Mouse (Mus musculus) granulocyte monocyte progenitor cell, adult 5-6 weeks (primary cell): ENCODE measurements at regions not wholly inside any gene's neighbourhood (a gene's known extent, or its start where the extent isn't known, plus 50 kb on each side); places are given as distances from the start of the nearest gene placed in this dataset.

Source experiments
- ATAC-seq: replicated peaks from 2 replicates; pipeline ENCODE4 v1.8.0; 2016; ENCODE audit warnings: mild to moderate bottlenecking, moderate TSS enrichment, inconsistent platforms; ENCODE audit not compliant: poor library complexity, severe bottlenecking

DNA sequence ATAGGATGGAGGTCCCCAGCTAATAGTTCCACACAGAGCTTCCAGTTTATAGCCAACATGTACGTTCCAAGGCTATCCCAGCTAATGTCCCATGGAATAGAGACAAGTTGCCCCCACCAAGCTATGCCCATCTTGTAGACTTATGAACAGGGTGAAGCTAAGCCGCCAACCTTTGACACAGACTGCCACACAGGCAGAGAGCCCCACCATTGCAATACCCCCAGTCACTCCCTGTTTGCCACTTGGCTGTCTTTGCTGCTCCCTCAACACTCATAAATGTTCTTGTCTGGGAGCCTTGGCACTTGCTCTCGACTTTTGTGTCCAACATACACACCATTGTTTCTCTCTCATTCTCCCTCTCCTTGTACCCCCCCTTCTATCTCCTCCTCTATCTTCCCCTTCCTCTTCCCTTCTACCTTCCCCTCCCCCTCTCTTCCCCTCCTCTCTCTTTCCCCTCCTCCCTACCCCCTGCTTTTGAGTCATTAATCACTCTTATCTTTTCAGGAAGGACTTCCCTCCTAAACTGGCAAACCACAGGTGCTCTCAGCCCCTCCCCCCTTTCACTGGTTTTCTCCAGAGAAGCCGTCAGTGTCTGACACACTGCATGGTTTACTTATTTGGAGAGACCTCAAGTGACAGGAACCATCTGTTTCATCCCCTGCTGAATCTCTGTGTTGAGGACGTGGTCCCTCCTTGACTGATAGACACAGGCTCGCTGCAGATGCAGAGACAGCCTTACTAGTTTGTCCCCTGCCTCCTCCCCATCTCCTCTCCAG, 148.2 kb downstream of the Kdr start:
- peak; percentile 53 for ATAC-seq

DNA sequence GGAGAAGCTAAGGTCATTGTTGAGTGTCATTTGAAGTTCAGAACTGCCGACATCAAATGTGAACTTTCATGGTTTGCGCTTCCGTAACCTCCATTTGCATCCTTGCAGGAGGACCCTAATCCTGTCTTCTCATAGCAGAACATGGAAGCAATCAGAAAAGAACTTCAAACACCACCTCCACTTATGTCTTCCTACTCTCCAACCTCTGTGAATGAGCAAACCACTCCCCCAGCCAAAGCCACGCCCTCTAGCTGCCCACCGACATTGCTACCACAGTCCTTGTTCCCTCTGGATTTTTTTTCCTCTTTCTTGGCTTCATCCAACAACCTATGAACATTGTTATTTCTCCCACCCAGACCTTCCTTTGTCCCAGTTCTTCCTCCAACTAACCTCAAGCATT, 149.9 kb downstream of the Kdr start:
- ATAC-seq, result no peak

DNA sequence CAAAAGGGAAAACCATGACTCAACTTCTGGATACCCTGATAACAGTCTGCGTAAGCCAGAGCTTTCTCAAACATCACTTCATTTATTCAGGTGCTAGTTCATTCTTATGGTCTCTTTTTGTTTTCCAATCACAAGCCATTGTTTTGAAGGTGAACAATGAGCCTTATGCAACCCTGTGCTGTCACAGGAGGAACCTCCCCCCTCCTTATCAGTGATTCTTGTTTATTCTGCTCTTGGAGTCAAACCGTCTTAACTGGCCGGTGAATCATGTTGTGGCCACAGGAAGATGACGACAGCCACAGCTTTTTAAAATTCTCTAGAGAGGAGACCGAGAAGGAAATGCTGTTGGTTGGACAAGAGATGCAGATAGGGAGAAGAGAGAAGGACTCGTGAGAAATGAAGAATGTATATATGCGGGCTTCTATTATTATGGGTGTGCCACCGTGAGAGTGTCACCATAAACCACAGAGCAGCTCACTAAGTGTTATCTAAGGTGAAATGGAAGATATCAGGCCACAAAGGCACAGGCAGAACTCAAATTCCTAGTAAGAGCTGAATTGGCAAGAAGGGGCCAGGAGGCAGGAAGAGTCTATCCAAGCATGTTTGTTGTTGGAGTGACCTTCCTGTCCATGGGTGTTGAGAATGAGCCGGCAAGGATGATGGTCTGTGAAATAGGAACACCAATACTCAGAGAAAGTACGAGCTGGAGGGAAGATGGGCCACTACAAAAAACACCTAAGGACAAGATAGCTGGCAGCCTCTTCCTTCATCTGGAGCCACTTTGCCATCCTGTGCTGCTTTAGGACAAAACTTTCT, 151.8 kb downstream of the Kdr start:
- ATAC-seq, result peak; percentile 71

DNA sequence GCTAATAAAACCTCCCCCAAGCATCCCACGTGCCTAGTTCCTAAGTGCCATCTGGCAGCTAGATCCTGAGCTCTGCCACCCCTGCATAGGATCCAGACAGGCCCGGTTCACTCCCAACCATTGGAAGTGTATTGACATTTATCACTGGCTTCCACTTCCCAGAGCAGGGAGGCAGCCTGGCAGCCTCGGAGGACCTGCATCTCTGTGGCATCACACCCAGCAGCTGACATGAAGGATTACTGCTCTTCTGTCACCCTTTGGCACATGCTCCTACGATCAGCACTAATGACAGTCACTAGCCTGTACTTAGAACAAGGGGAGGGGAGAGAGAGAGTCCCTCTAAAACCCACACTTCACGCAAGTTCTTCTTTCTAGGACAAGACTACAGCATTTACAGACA, 152.7 kb downstream of the Kdr start:
- no peak for ATAC-seq

DNA sequence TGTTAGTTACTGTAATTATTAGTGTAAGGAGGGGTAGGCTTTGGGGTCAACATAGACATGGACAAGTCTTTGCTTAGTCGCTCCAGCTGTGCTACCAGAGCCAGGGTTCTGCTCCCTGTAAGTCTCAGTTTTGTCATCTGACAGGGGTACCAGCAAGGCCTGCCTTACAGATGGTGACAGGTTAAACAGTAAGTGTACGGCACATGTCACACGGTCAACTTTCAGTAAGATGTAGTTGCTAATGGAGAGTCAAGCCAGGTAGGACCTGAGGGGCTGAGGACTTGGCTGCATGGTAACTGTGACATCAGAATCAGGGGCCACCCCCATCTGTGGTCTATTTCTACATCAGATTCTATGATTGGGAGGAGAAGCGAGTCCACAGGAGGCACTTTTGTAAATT, 153.6 kb downstream of the Kdr start:
- ATAC-seq, result 0 out of 2 replicates have a peak, but pooled peaks have one; percentile 20

DNA sequence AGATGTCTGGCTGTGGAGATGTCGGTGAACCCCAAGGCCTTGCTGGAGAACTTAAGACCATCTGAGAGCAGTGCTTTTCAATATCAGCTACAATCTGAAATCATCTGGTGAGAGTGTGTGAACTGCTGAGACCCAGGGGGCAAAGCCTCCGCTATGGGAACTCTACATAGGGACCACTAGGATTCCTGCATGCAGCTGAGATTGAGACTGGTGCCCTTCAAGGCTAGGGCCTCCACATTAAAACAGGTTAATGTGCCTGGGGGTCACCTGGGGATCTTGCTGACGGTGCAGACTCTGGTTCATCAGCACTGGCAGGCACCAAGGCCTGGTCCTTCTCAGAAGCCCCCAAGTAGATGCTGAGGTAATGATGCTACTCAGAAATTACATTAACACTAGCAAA, 154.6 kb downstream of the Kdr start:
- ATAC-seq, result no peak

DNA sequence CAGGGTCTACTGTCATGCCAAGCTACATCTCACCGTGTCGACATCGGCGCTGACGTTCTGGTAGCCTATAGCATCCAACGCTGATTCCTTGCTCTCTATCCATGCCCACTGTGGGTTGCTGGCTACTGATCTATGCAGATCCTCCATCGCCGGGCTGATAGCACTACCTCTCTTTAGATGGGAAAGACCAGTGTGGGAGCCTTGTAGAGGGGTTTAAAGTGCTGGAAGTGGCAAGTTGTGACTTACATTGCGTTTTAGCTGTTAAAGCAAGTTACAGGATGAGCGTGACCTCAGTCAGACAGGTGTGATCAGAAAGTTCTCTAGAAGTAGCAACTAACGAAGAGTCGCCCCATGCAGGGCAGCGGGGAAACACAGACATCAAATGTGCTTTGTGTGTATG, 160.9 kb downstream of the Kdr start:
- ATAC-seq, result no peak

DNA sequence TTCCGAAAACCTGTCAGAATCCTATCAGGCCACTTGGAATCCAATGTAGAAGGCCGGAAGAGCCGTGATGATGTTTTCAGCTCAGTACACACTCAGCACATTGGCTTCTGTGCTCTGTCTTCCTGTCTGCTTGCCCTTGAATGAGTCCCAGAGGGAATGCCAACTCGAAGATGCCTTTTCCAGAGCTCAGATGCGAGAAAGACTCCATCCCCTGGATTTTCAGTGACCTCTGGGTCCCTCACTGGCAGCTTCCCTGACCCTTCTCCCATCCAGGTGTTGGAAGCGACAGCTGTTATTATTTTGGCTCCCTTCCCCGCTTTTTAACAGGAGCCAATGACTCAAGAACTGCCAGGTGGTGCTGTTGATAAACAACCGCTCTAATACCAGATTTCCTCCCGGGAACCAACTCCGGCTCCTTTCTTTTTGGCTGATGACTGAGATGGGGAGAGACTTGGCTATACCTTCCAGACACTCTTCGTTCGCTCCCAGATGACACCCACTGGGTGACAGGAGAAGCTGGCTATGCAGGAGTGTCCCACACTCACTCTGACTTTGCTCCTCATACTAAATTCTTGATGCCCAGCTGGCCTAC, 163.8 kb downstream of the Kdr start:
- ATAC-seq, result no peak

DNA sequence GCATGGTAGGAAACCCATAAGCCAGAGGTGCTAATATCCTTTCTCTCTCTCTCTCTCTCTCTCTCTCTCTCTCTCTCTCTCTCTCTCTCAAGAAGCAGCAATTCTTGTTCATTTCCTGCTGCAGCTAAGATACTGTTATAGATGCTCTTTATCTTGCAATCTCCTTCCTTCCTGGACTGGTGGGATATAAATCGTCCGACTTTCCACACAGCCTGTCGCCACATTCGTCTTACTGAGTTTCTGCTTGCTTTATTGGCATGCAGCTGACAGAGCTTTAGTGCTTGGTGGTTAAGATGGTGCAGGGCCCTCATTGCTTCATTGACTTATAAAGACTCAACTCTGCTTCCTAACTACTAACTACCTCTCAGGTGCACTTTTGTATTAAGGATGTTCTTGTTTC, 165.6 kb downstream of the Kdr start:
- ATAC-seq, result peak; percentile 43

DNA sequence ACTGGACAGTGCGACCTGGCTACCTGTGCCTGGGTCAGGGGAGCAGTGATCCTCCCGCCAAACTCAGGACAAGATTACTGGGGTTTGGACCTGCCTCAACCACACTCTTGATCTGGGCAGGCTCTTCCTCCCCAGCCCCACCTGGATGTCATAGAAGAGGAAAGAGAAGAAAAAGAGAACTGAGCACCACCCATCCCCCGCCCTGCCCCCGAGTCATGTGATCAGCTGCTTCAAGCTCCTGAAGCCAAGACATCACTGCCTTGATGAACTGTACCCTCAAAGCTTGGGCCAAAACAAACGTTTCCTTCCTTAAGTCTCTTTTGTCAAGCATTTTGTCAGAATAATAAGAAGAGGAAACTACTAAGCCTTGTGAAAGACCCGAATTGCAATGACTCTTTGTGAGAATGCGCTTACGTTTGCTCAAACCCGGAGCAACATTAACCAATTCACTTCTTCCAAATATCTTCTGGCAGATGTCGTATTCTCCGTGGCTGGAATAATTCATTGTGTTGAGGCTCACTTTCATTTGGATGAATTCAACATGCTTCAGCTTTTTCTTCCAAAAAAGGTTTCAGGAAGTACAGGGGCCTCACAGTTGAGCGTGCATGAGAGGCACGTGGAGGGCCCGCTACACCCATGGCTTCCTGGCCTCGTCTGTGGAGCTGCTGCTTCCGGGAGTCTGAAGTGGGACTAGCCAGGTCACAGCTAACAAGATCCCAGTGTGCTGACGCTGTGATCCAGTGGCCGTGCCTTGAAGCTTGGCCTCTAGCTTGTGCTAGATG, 169.5 kb downstream of the Kdr start:
- ATAC-seq, result peak; percentile 76

DNA sequence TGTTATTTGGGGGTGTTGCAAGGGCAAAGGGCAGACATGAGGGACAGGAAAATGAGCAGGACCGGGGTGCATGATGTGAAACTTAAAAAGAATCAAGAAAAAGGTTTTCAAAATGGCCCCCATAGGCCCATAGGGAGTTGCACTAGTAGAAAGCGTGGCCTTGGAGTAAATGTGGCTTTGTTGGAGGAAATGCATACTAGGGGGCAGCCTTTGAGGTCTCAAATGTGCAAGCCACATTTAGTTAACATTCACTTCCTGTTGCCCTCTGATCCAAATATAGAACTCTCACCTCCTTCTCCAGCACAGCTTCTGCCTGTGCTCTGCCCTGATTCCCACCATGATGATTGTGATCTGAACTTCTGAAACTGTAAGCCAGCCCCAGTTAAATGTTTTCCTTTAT, 173.2 kb downstream of the Kdr start:
- ATAC-seq, result peak; percentile 33

DNA sequence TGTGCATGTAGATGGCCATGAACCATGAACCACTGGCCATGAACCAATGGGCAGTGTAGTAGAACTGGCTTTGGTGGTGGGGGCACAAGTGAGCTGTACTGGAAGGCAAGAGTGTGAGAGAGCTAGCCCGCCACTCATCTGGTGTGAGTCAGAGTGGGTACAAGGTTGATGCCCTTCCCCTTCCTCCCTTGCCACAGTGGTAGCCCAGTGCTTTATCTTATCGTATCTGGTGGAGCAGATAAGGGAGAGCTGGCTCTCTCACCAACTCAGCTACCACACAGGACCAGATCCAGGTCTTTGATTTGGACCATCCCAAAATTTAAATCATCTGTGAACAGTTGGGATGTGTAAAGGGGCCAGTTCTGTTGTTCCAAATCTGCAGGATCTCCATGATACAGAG, 173.9 kb downstream of the Kdr start:
- ATAC-seq, result no peak

DNA sequence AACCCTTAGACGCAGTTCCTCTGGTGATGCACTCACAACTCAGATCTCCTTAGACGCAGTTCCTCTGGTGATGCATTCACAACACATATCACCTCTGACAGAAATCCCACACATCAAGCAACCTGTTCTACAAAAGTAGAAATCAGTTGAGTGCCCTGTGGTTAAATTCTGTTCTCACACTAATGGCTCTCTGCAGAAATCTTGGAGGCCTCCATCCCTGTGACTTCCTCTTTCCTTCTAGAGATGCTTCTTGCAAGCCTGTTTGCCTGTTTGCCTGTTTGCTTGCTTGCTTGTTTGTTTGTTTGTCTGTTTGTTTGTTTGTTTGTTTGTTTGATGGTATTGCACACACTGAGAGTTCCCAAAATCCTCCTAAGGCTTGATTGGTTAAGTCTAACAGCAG, 175.2 kb downstream of the Kdr start:
- 0 out of 2 replicates have a peak, but pooled peaks have one; percentile 40 for ATAC-seq

DNA sequence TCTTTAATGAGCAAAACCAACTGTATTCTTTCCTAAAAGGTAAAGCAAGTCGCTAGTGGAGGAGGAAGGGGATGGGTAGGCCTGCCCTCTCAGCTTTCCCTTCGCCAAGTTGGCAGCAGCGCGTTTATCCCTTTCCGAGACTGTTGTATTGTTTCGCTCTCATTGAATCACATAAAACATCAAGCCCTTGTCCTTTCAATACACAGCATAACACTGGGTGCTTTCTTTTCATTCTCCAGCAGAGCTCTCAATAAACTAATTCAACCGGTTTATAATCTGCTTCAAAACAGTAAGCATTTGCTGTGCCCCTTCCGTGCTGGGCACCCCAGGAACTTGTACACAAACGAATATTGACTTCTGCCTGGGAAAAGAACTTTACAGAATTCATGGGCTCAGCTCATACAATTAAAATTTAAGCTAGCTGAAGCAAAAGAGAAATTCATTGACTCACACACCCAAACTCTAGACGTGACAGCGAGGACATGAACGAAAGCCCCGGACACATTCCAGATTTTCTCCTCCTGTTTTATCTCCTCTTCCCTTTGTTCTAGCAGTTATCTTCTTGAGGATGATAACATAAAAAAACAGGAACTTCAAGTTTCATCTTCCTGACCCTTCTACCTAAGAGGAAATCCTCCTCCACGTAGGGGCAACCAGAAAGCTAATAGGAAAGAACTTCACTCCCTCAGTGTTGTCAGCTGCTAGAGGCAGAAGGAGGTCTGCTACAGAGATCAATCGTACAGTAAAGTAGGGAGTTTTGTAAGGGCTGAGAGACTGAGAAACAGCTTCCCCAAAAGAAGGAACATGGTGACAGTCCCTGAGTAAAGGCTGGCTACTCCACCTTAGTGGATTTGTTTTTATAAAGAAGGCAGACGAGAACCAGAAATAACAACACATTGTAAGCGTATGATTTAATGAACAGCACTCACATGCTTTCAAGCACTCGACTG, 177.9 kb downstream of the Kdr start:
- ATAC-seq, result peak; percentile 61

DNA sequence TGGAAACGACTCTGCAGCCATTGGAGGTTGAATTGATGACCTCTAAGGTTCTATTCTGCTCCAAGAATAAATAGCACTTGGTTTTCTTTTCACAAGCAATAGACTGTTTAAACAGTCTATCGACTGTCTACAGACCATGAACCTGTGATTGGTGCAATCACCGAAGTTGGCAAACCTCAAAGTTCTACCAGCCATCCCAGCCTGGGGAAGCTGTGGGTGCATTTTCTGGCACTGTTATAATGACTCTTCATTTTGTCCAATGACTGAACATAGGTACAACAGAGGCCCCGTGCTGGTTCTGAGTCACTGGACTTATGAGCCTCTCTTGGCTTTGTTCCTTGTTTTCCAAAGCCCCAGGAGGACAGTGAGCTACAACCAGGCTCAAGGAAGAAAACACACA, 178.6 kb downstream of the Kdr start:
- peak; percentile 53 for ATAC-seq

DNA sequence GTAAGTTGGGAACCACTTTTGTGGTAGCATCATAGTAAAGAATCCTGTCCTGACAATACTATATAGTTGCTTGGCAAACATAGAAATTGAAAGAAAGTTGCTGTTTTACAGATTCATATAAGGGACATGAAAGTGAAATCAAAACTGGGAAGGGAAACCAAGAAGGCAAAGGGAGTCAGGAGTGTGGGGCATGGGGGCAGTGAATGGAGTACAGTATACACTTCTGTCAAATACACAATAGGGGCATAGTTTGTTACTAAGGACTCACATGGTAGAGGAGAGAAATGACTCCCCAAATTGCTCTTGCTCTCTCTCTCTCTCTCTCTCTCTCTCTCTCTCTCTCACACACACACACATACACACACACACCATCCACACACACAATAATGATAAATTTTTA, 185.1 kb downstream of the Kdr start:
- peak; percentile 79 for ATAC-seq

DNA sequence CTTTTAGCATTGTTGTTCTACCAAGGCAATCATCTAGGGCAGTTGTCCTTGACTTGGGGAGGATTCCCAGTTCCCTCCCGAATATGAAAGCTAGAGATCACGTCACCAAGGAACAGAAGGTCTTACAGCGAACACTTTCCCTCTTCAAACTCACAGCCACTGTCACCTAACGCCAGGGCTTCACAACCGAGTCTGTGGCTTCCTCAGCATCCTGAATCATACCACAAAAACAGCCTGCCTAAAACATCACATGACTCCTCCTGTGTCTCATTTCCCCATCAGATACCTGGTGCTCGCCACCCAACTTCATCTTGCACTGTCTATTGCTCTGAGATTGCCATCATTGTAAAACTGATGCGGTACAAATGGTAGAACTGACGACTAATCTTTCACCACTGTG, 186.5 kb downstream of the Kdr start:
- peak; percentile 90 for ATAC-seq

DNA sequence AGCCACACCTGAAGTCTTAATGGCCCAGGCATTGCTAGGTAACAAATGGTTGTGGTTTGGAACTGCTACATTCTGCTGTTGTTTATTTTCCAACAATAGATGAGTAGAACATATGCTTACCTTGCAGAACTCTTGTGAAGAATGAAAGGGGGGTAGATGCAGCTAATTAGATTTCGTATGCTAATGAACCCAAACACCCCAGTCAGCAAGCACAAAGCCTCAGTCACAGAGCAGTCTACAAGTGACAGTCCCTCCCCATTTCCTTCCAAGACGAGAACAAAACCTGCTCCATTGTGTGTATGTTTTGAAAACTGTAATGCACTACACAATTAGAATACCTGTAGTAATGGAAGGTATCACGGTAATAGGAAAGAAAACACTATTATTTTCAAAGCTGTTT, 190.2 kb downstream of the Kdr start:
- ATAC-seq, result no peak

DNA sequence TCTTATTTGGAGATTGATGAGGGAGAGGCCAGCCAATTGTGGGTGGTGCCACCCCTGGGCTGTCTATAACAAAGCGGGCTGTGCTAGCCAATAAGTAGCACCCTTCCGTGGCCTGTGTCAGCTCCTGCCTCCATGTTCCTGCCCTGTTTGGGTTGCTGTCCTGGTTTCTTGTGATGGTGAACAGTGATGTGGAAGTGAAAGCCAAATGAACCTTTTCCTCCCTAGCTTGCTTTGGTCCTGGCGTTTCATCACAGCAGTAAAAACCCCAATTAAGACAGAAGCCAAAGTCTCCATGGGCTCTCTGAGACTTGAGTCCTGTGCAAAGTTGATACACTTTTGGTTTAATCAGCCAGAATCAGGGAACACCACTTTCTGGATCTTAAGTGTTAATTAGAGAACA, 192.1 kb downstream of the Kdr start:
- ATAC-seq, result peak; percentile 55; the same call in 1 of the 2 replicates
